Mouse (Mus musculus) forebrain, embryonic 11.5 days (tissue): ENCODE measurements at regions not wholly inside any gene's neighbourhood (a gene's known extent, or its start where the extent isn't known, plus 50 kb on each side); places are given as distances from the start of the nearest gene placed in this dataset.
A peak's percentile ranks its signal among the peaks of the same experiment; 100 is the strongest.

Experiments
- ATAC-seq: fragments of 200-750 bp; cut with Nextera tagmentation; replicated peaks from 2 replicates; pipeline ENCODE4 v1.8.0; 2017; ENCODE audit warnings: moderate TSS enrichment; ENCODE audit not compliant: low FRiP score
- DNase-seq: peaks from one replicate; pipeline ENCODE4 v3.0.0-alpha.2; 2017; ENCODE audit warnings: low spot score
- H3K27ac ChIP-seq: fragments of 300-500 bp; sonication (generic); 2 replicates; pipeline ENCODE4 v1.5.1; 2014; ENCODE audit warnings: low read depth, low read length
- H3K27me3 ChIP-seq: fragments of 300-500 bp; sonication (generic); 2 replicates; pipeline ENCODE4 v1.6.1; 2014; ENCODE audit warnings: mild to moderate bottlenecking, low read length, mixed read lengths; ENCODE audit not compliant: control insufficient read depth, insufficient read depth
- H3K36me3 ChIP-seq: fragments of 300-500 bp; sonication (generic); 2 replicates; pipeline ENCODE4 v1.6.1; 2014; ENCODE audit warnings: mild to moderate bottlenecking, low read length, moderate library complexity, mixed read lengths; ENCODE audit not compliant: control insufficient read depth, insufficient read depth
- H3K4me1 ChIP-seq: fragments of 300-500 bp; sonication (generic); replicated peaks from 2 replicates; pipeline ENCODE4 v1.6.1; 2014; ENCODE audit warnings: low read length, mixed read lengths; ENCODE audit not compliant: control insufficient read depth, insufficient read depth
- H3K4me2 ChIP-seq: fragments of 300-500 bp; sonication (generic); 2 replicates; pipeline ENCODE4 v1.6.1; 2014; ENCODE audit warnings: low read depth, mild to moderate bottlenecking, low read length, moderate library complexity, mixed read lengths; ENCODE audit not compliant: severe bottlenecking
- H3K4me3 ChIP-seq: fragments of 300-500 bp; sonication (generic); 2 replicates; pipeline ENCODE4 v1.5.1; 2014; ENCODE audit warnings: low read depth, low read length
- H3K9ac ChIP-seq: fragments of 300-500 bp; sonication (generic); 2 replicates; pipeline ENCODE4 v1.6.1; 2014; ENCODE audit warnings: low read length
- H3K9me3 ChIP-seq: fragments of 300-500 bp; sonication (generic); 2 replicates; pipeline ENCODE4 v1.6.1; 2016; ENCODE audit warnings: low read length, mixed read lengths; ENCODE audit not compliant: control insufficient read depth
- WGBS: fragments of 180-500 bp; shearing (Covaris S2); extraction: QIAGEN DNeasy Blood & Tissue Kit; methylation state at CpG from one replicate; pipeline ENCODE4 v1.1.7; 2014; 5-methylcytosine and 5-hydroxymethylcytosine counted together

GRCm38 (mm10) chr8:103953586-103953985 lies 147.8 kb upstream of the Cdh5 start:
- ATAC-seq (no peak), DNase-seq (no peak)
- Histone ChIP-seq H3K4me3 (no peak overlapping the region), H3K4me1 (no peaks in the 10 kb centered on the region), H3K9me3 (no peaks in the 10 kb centered on the region), H3K27ac (no peak overlapping the region), H3K9ac (no peak overlapping the region), H3K27me3 (no peaks in the 10 kb centered on the region), H3K4me2 (no peak overlapping the region), H3K36me3 (no peaks in the 10 kb centered on the region)
- WGBS = 96% methylated on average over 2 of the region's 2 CpGs

GRCm38 (mm10) chr8:103955568-103956260 lies 145.7 kb upstream of the Cdh5 start:
- H3K4me3 ChIP-seq = no peak overlapping the region
- no peak overlapping the region for H3K9ac ChIP-seq
- no peaks in the 10 kb centered on the region for H3K27me3 ChIP-seq
- H3K36me3 ChIP-seq = no peaks in the 10 kb centered on the region
- no peak for DNase-seq
- no peaks in the 10 kb centered on the region for H3K4me1 ChIP-seq
- ATAC-seq = no peak
- no peak overlapping the region for H3K4me2 ChIP-seq
- 84% methylated on average over 4 of the region's 4 CpGs for WGBS
- no peaks in the 10 kb centered on the region for H3K9me3 ChIP-seq
- H3K27ac ChIP-seq = no peak overlapping the region

- H3K36me3 ChIP-seq = no peaks in the 10 kb centered on the region
- H3K4me3 ChIP-seq = no peak overlapping the region
- no peak overlapping the region for H3K27ac ChIP-seq
- H3K9ac ChIP-seq = no peak overlapping the region
- no peaks in the 10 kb centered on the region for H3K4me1 ChIP-seq
- H3K4me2 ChIP-seq = no peak overlapping the region
- 54% methylated on average over 7 of the region's 7 CpGs for WGBS
- no peak for DNase-seq
- H3K9me3 ChIP-seq = no peaks in the 10 kb centered on the region
- no peaks in the 10 kb centered on the region for H3K27me3 ChIP-seq
- ATAC-seq = peak; percentile 61
These were observed 137.0 kb upstream of the Cdh5 start for GRCm38 (mm10) chr8:103964293-103964918.

GRCm38 (mm10) chr8:103969929-103970328 lies 131.5 kb upstream of the Cdh5 start:
- Histone ChIP-seq H3K27ac (no peak overlapping the region), H3K9me3 (no peaks in the 10 kb centered on the region), H3K9ac (no peak overlapping the region), H3K4me2 (no peak overlapping the region), H3K27me3 (no peaks in the 10 kb centered on the region), H3K4me1 (no peaks in the 10 kb centered on the region), H3K36me3 (no peaks in the 10 kb centered on the region), H3K4me3 (no peak overlapping the region)
- DNase-seq (no peak), ATAC-seq (no peak)
- 90% methylated on average over 5 of the region's 5 CpGs for WGBS

- 84% methylated on average over 3 of the region's 3 CpGs for WGBS
- no peak for ATAC-seq
- no peaks in the 10 kb centered on the region for H3K27me3 ChIP-seq
These were observed 130.9 kb upstream of the Cdh5 start for GRCm38 (mm10) chr8:103970511-103970910.

GRCm38 (mm10) chr8:103970966-103971365 lies 130.5 kb upstream of the Cdh5 start:
- Histone ChIP-seq H3K4me2 (no peak overlapping the region), H3K27me3 (no peaks in the 10 kb centered on the region), H3K4me1 (no peaks in the 10 kb centered on the region), H3K27ac (no peak overlapping the region), H3K9ac (no peak overlapping the region), H3K9me3 (no peaks in the 10 kb centered on the region), H3K36me3 (no peaks in the 10 kb centered on the region), H3K4me3 (no peak overlapping the region)
- DNase-seq (no peak), ATAC-seq (no peak)
- WGBS = 97% methylated on average over 4 of the region's 4 CpGs

More at GRCm38 (mm10) chr8:103970511-103970910, 130.9 kb upstream of the Cdh5 start:
- Histone ChIP-seq H3K36me3 (no peaks in the 10 kb centered on the region), H3K4me2 (no peak overlapping the region), H3K4me1 (no peaks in the 10 kb centered on the region), H3K9me3 (no peaks in the 10 kb centered on the region), H3K4me3 (no peak overlapping the region), H3K27ac (no peak overlapping the region), H3K9ac (no peak overlapping the region)
- no peak for DNase-seq

GRCm38 (mm10) chr8:103976488-103976887 lies 124.9 kb upstream of the Cdh5 start:
- ATAC-seq = no peak
- Histone ChIP-seq H3K9me3 (no peaks in the 10 kb centered on the region), H3K36me3 (no peaks in the 10 kb centered on the region), H3K4me1 (no peaks in the 10 kb centered on the region), H3K4me3 (no peak overlapping the region), H3K9ac (no peak overlapping the region), H3K27ac (no peak overlapping the region), H3K4me2 (no peak overlapping the region), H3K27me3 (no peaks in the 10 kb centered on the region)
- 75% methylated on average over 6 of the region's 6 CpGs for WGBS
- DNase-seq = no peak

GRCm38 (mm10) chr8:103978948-103979347 lies 122.5 kb upstream of the Cdh5 start:
- DNase-seq = no peak
- Histone ChIP-seq H3K9me3 (no peaks in the 10 kb centered on the region), H3K27me3 (no peaks in the 10 kb centered on the region), H3K36me3 (no peaks in the 10 kb centered on the region), H3K9ac (no peak overlapping the region), H3K27ac (no peak overlapping the region), H3K4me1 (no peaks in the 10 kb centered on the region), H3K4me3 (no peak overlapping the region), H3K4me2 (no peak overlapping the region)
- no peak for ATAC-seq
- WGBS = 92% methylated on average over 5 of the region's 5 CpGs
